Mouse (Mus musculus) kidney, postnatal 10 days (tissue): ENCODE measurements at regions not wholly inside any gene's neighbourhood (a gene's known extent, or its start where the extent isn't known, plus 50 kb on each side); places are given as distances from the start of the nearest gene placed in this dataset.
"Not testable (repeated sequence)": the region's sequence is repeated elsewhere in the genome, so short reads cannot be mapped to it uniquely, and the experiment has no call there.

ENCODE experiments used
- DNase-seq: peaks from one replicate; pipeline ENCODE4 v3.0.0; 2021; ENCODE audit warnings: mixed read lengths

GRCm38 (mm10) chr16:58178744-58179401 is 229.4 kb upstream of the Dcbld2 start:
- DNase-seq, result no peak

GRCm38 (mm10) chr16:58179981-58180380 is 228.3 kb upstream of the Dcbld2 start:
- not testable (repeated sequence) for DNase-seq

- no peak for DNase-seq
Observed at GRCm38 (mm10) chr16:58194619-58195497, 213.4 kb upstream of the Dcbld2 start.

- DNase-seq, result peak; percentile 14
Observed at GRCm38 (mm10) chr16:58211872-58212271, 196.4 kb upstream of the Dcbld2 start.

- no peak for DNase-seq
Observed at GRCm38 (mm10) chr16:58234686-58235085, 173.6 kb upstream of the Dcbld2 start.

- DNase-seq, result no peak
Observed at GRCm38 (mm10) chr16:58236857-58237256, 171.4 kb upstream of the Dcbld2 start.

- DNase-seq, result no peak
Observed at GRCm38 (mm10) chr16:58276281-58276680, 132.0 kb upstream of the Dcbld2 start.

GRCm38 (mm10) chr16:58281474-58281873 is 126.8 kb upstream of the Dcbld2 start:
- peak; percentile 14 for DNase-seq

- no peak for DNase-seq
Observed at GRCm38 (mm10) chr16:58294457-58294856, 113.8 kb upstream of the Dcbld2 start.

- DNase-seq, result no peak
Observed at GRCm38 (mm10) chr16:58295128-58295527, 113.1 kb upstream of the Dcbld2 start.

- peak; percentile 63 for DNase-seq
Observed at GRCm38 (mm10) chr16:58299495-58299894, 108.7 kb upstream of the Dcbld2 start.

- no peak for DNase-seq
Observed at GRCm38 (mm10) chr16:58300098-58300497, 108.1 kb upstream of the Dcbld2 start.

GRCm38 (mm10) chr16:58303555-58303954 is 104.7 kb upstream of the Dcbld2 start:
- DNase-seq, result peak; percentile 61

- no peak for DNase-seq
Observed at GRCm38 (mm10) chr16:58316889-58317455, 91.3 kb upstream of the Dcbld2 start.

GRCm38 (mm10) chr16:58331087-58331486 is 77.2 kb upstream of the Dcbld2 start:
- peak; percentile 23 for DNase-seq

GRCm38 (mm10) chr16:58343921-58344320 is 64.3 kb upstream of the Dcbld2 start:
- no peak for DNase-seq

- no peak for DNase-seq
Observed at GRCm38 (mm10) chr16:58349354-58349753, 58.9 kb upstream of the Dcbld2 start.

GRCm38 (mm10) chr16:58349802-58350201 is 58.4 kb upstream of the Dcbld2 start:
- DNase-seq, result no peak

- DNase-seq, result no peak
Observed at GRCm38 (mm10) chr16:58352156-58352555, 56.1 kb upstream of the Dcbld2 start.

GRCm38 (mm10) chr16:58354551-58354950 is 53.7 kb upstream of the Dcbld2 start:
- peak; percentile 66 for DNase-seq
